ENCODE assay signal across 8 mouse cellular contexts in the genomic region with DNA sequence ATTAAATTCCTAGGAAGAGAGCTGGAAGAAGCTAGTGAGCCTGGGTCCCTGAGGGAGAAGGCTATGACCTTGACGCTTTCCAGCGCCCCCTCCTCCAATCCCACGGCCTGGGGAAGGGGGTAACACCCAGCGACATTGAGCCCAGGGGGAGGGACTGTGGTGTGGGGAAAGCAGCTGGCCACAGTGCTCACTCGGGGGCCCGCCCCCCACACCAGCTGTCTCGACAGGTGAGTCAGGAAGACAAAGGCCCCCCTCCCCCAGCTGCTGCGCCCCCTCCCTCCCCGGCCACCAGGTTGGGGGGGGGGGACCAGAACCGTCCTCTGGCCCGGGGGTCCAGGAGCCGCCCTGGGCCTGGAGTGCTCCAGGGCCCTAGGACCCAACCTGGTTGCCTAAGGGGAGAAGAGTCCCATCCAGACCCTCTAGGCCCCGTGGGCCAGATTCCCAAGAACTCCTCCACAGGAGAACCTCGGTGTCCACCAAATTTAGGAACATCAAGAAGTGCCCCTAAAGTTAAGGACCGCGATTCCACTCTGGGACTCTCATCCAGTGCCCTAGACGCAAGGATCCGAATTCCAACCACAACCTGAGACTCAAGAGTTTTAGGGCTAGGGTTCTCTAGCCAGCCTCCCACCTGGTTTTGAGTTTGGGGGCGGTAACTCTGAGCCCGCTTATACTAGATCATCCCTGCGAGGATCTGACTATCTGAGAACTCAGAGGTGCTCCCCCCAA. TPM values are rescaled to one million over a fixed set of nuclear protein-coding genes. Genes with fewer than 3 reads are reported as not detected.
DNase-seq lines count a peak whose midpoint lies in the region; ATAC-seq lines count a peak whose summit lies in the region.

No protein-coding gene starts in this region.

- H3K4me2 ChIP-seq in forebrain, embryonic 16.5 days (ENCODE audit: low read length), result peak overlapping the region; percentile 84
- H3K4me2 ChIP-seq in limb, embryonic 11.5 days (ENCODE audit: low read depth, severe bottlenecking), result peak overlapping the region; percentile 99
- peak overlapping the region; percentile 96 for H3K4me2 ChIP-seq in neural tube, embryonic 12.5 days (replicated peaks)

- H3K9ac ChIP-seq in forebrain, embryonic 16.5 days (replicated peaks; ENCODE audit: low read depth, low read length), result peak overlapping the region; percentile 87
- peak overlapping the region; percentile 70 for H3K9ac ChIP-seq in limb, embryonic 11.5 days (ENCODE audit: low read length)
- H3K9ac ChIP-seq in neural tube, embryonic 12.5 days, result peak overlapping the region; percentile 92

- H3K27ac ChIP-seq in forebrain, embryonic 16.5 days (ENCODE audit: low read length), result peak overlapping the region; percentile 29; the same call in 1 of the 2 replicates
- H3K27ac ChIP-seq in limb, embryonic 11.5 days (replicated peaks; ENCODE audit: low read depth, low read length), result peak overlapping the region; percentile 70
- peak overlapping the region; percentile 32; the same call in 1 of the 2 replicates for H3K27ac ChIP-seq in neural tube, embryonic 12.5 days

- H3K4me3 ChIP-seq in erythroblast, embryonic 14.5 days (replicated peaks), result peak overlapping the region; percentile 93
- H3K4me3 ChIP-seq in forebrain, embryonic 16.5 days (replicated peaks; ENCODE audit: low read length), result peak overlapping the region; percentile 96
- H3K4me3 ChIP-seq in limb, embryonic 11.5 days (ENCODE audit: low read depth, low read length), result peak overlapping the region; percentile 89
- H3K4me3 ChIP-seq in neural tube, embryonic 12.5 days, result peak overlapping the region; percentile 97

- H3K9me3 ChIP-seq in erythroblast, embryonic 14.5 days (ENCODE audit: control insufficient read depth, low read length), result no peaks in the 10 kb centered on the region
- H3K9me3 ChIP-seq in forebrain, embryonic 16.5 days (ENCODE audit: control insufficient read depth, low read length), result no peaks in the 10 kb centered on the region
- no peaks in the 10 kb centered on the region for H3K9me3 ChIP-seq in limb, embryonic 11.5 days (ENCODE audit: control insufficient read depth, low read length)
- H3K9me3 ChIP-seq in neural tube, embryonic 12.5 days, result no peaks in the 10 kb centered on the region

- H3K27me3 ChIP-seq in erythroblast, embryonic 14.5 days (ENCODE audit: control insufficient read depth), result no peaks in the 10 kb centered on the region
- no peaks in the 10 kb centered on the region for H3K27me3 ChIP-seq in forebrain, embryonic 16.5 days (replicated peaks; ENCODE audit: control insufficient read depth, insufficient read depth, low read length)
- no peaks in the 10 kb centered on the region for H3K27me3 ChIP-seq in limb, embryonic 11.5 days (ENCODE audit: control insufficient read depth, insufficient read depth, low read length)
- H3K27me3 ChIP-seq in neural tube, embryonic 12.5 days (replicated peaks), result no peaks in the 10 kb centered on the region

- WGBS in forebrain, embryonic 16.5 days, result 1% methylated on average over 16 of the region's 21 CpGs
- WGBS in limb, embryonic 11.5 days, result 2% methylated on average over 19 of the region's 21 CpGs
- under 1% methylated on average over 20 of the region's 21 CpGs for WGBS in neural tube, embryonic 12.5 days

- peaks cover 82% of the 10 kb centered on the region for H3K4me1 ChIP-seq in erythroblast, embryonic 14.5 days (ENCODE audit: control insufficient read depth)
- H3K4me1 ChIP-seq in forebrain, embryonic 16.5 days (replicated peaks; ENCODE audit: control insufficient read depth, insufficient read depth, low read length), result peaks cover 23% of the 10 kb centered on the region
- H3K4me1 ChIP-seq in limb, embryonic 11.5 days (ENCODE audit: control insufficient read depth, insufficient read depth, low read length), result peaks cover 22% of the 10 kb centered on the region
- H3K4me1 ChIP-seq in neural tube, embryonic 12.5 days, result peaks cover 22% of the 10 kb centered on the region

- peaks cover 32% of the 10 kb centered on the region for H3K36me3 ChIP-seq in erythroblast, embryonic 14.5 days (ENCODE audit: control insufficient read depth)
- H3K36me3 ChIP-seq in forebrain, embryonic 16.5 days (ENCODE audit: control insufficient read depth, insufficient read depth), result no peaks in the 10 kb centered on the region
- H3K36me3 ChIP-seq in limb, embryonic 11.5 days (ENCODE audit: control insufficient read depth, insufficient read depth, low read length), result peaks cover 2% of the 10 kb centered on the region; the same call in 1 of the 2 replicates
- H3K36me3 ChIP-seq in neural tube, embryonic 12.5 days, result 0 out of 2 replicates have a peak, but pooled peaks cover 6% of the 10 kb centered on the region

- no peak for ATAC-seq in erythroblast, adult 5-6 weeks (replicated peaks; ENCODE audit: low FRiP score, poor library complexity, severe bottlenecking)
- ATAC-seq in forebrain, embryonic 16.5 days, result no peak
- ATAC-seq in limb, embryonic 11.5 days (ENCODE audit: insufficient number of reproducible peaks, low FRiP score, low TSS enrichment, low read depth), result no peak
- ATAC-seq in neural tube, embryonic 12.5 days (ENCODE audit: low FRiP score, low read depth), result no peak

- peak; percentile 68 for DNase-seq in ES-CJ7 (ENCODE audit: low read depth, low spot score)
- DNase-seq in limb, embryonic 11.5 days (ENCODE audit: low spot score), result peak; percentile 52
- no peak for DNase-seq in urinary bladder, adult 18-20 months (ENCODE audit: low spot score in 2 of 2)
- DNase-seq in right cerebral cortex, postnatal 36 days (ENCODE audit: low spot score in 2 of 2), result no peak

RNA-seq across cellular contexts. Expression of gene Vasp, which starts 0.9 kb away (rescaled TPM):
- 17.7 TPM in 2 replicates for polyA plus RNA-seq in erythroblast, embryonic 14.5 days (2012)
- total RNA-seq in erythroblast, adult 5-6 weeks (2015; ENCODE audit: low replicate concordance), result 34.6 and 35.9 TPM in 2 replicates
- total RNA-seq in erythroblast, adult 5-6 weeks (2017; ENCODE audit: low replicate concordance), result 32.5 and 56.6 TPM in 2 replicates
- polyA plus RNA-seq in forebrain, embryonic 16.5 days (2015; fragmentation: Nextera tagmentation; extraction: Ambion mirVana), result 38.0 and 40.3 TPM in 2 replicates
- polyA plus RNA-seq in limb, embryonic 11.5 days (2014; fragmentation: Nextera tagmentation; extraction: Ambion mirVana), result 62.3 and 65.6 TPM in 2 replicates
- polyA plus RNA-seq in neural tube, embryonic 12.5 days (2016; fragmentation: Nextera tagmentation; extraction: Ambion mirVana), result 53.4 and 56.3 TPM in 2 replicates

RNA-seq across cellular contexts. Expression of gene Ppm1n, which starts 9.2 kb away (rescaled TPM):
- not detected in 2 replicates for polyA plus RNA-seq in erythroblast, embryonic 14.5 days (2012)
- not detected in 2 replicates for total RNA-seq in erythroblast, adult 5-6 weeks (2015; ENCODE audit: low replicate concordance)
- total RNA-seq in erythroblast, adult 5-6 weeks (2017; ENCODE audit: low replicate concordance), result not detected in 2 replicates
- polyA plus RNA-seq in forebrain, embryonic 16.5 days (2015; fragmentation: Nextera tagmentation; extraction: Ambion mirVana), result 0.39 and 0.61 TPM in 2 replicates
- polyA plus RNA-seq in limb, embryonic 11.5 days (2014; fragmentation: Nextera tagmentation; extraction: Ambion mirVana), result 0.24 TPM in 1 of 2 replicates, not detected in the other
- 0.20 TPM in 1 of 2 replicates, not detected in the other for polyA plus RNA-seq in neural tube, embryonic 12.5 days (2016; fragmentation: Nextera tagmentation; extraction: Ambion mirVana)

RNA-seq across cellular contexts. Expression of gene Rtn2, which starts 11.8 kb away (rescaled TPM):
- polyA plus RNA-seq in erythroblast, embryonic 14.5 days (2012), result 0.29 and 0.44 TPM in 2 replicates
- total RNA-seq in erythroblast, adult 5-6 weeks (2015; ENCODE audit: low replicate concordance), result not detected in 2 replicates
- not detected in 2 replicates for total RNA-seq in erythroblast, adult 5-6 weeks (2017; ENCODE audit: low replicate concordance)
- polyA plus RNA-seq in forebrain, embryonic 16.5 days (2015; fragmentation: Nextera tagmentation; extraction: Ambion mirVana), result 127 and 128 TPM in 2 replicates
- polyA plus RNA-seq in limb, embryonic 11.5 days (2014; fragmentation: Nextera tagmentation; extraction: Ambion mirVana), result 9.0 and 10.0 TPM in 2 replicates
- polyA plus RNA-seq in neural tube, embryonic 12.5 days (2016; fragmentation: Nextera tagmentation; extraction: Ambion mirVana), result 91.1 and 99.1 TPM in 2 replicates

RNA-seq across cellular contexts. Expression of gene Fosb, which starts 39.2 kb away (rescaled TPM):
- 7.8 and 8.8 TPM in 2 replicates for polyA plus RNA-seq in erythroblast, embryonic 14.5 days (2012)
- 2.9 and 3.1 TPM in 2 replicates for total RNA-seq in erythroblast, adult 5-6 weeks (2015; ENCODE audit: low replicate concordance)
- total RNA-seq in erythroblast, adult 5-6 weeks (2017; ENCODE audit: low replicate concordance), result 2.2 and 3.8 TPM in 2 replicates
- polyA plus RNA-seq in forebrain, embryonic 16.5 days (2015; fragmentation: Nextera tagmentation; extraction: Ambion mirVana), result 0.05 and 0.10 TPM in 2 replicates
- polyA plus RNA-seq in limb, embryonic 11.5 days (2014; fragmentation: Nextera tagmentation; extraction: Ambion mirVana), result 0.06 TPM in 1 of 2 replicates, not detected in the other
- 0.08 TPM in 1 of 2 replicates, not detected in the other for polyA plus RNA-seq in neural tube, embryonic 12.5 days (2016; fragmentation: Nextera tagmentation; extraction: Ambion mirVana)

RNA-seq across cellular contexts. Expression of gene Opa3, which starts 42.5 kb away (rescaled TPM):
- 2.1 and 2.3 TPM in 2 replicates for polyA plus RNA-seq in erythroblast, embryonic 14.5 days (2012)
- 6.5 and 7.7 TPM in 2 replicates for total RNA-seq in erythroblast, adult 5-6 weeks (2015; ENCODE audit: low replicate concordance)
- 2.1 and 5.6 TPM in 2 replicates for total RNA-seq in erythroblast, adult 5-6 weeks (2017; ENCODE audit: low replicate concordance)
- polyA plus RNA-seq in forebrain, embryonic 16.5 days (2015; fragmentation: Nextera tagmentation; extraction: Ambion mirVana), result 43.5 and 43.8 TPM in 2 replicates
- polyA plus RNA-seq in limb, embryonic 11.5 days (2014; fragmentation: Nextera tagmentation; extraction: Ambion mirVana), result 42.9 and 43.2 TPM in 2 replicates
- polyA plus RNA-seq in neural tube, embryonic 12.5 days (2016; fragmentation: Nextera tagmentation; extraction: Ambion mirVana), result 42.1 and 43.9 TPM in 2 replicates

Comparison
In these comparisons a context has a peak if more than half of its experiments do, and no peak if none do; other contexts are left out.
1. DNase-seq: peak in ES-CJ7 (single experiment) and limb, embryonic 11.5 days (single experiment); none in urinary bladder, adult 18-20 months (0 of 2) and right cerebral cortex, postnatal 36 days (0 of 2).
2. Peak in every context shown above with its lines, with median percentiles within 50 percentile points of each other: H3K4me3 ChIP-seq, H3K27ac ChIP-seq, H3K4me2 ChIP-seq and H3K9ac ChIP-seq.